Mouse (Mus musculus) liver, embryonic 11.5 days (tissue): ENCODE data around the gene Capn11. TPM values are rescaled to one million over a fixed set of nuclear protein-coding genes. Genes with fewer than 3 reads are reported as not detected.

ENCODE experiments used
- ATAC-seq: fragments of 200-750 bp; cut with Nextera tagmentation; replicated peaks from 2 replicates; pipeline ENCODE4 v1.8.0; 2017; ENCODE audit warnings: moderate number of reproducible peaks, mild to moderate bottlenecking, moderate TSS enrichment, moderate library complexity; ENCODE audit not compliant: low FRiP score
- DNase-seq: peaks from one replicate; pipeline ENCODE4 v3.0.0-alpha.2; 2017; ENCODE audit warnings: low spot score
- H3K27ac ChIP-seq: fragments of 300-500 bp; sonication (generic); 2 replicates; pipeline ENCODE4 v1.5.1; 2014; ENCODE audit warnings: mild to moderate bottlenecking, low read depth, low read length, control low read depth
- H3K27me3 ChIP-seq: fragments of 300-500 bp; sonication (generic); replicated peaks from 2 replicates; pipeline ENCODE4 v1.6.1; 2014; ENCODE audit warnings: low read length, mixed read lengths; ENCODE audit not compliant: control insufficient read depth, insufficient read depth
- H3K36me3 ChIP-seq: fragments of 300-500 bp; sonication (generic); 2 replicates; pipeline ENCODE4 v1.6.1; 2014; ENCODE audit warnings: mild to moderate bottlenecking, low read length, moderate library complexity, mixed read lengths; ENCODE audit not compliant: control insufficient read depth, insufficient read depth
- H3K4me1 ChIP-seq: fragments of 300-500 bp; sonication (generic); replicated peaks from 2 replicates; pipeline ENCODE4 v1.6.1; 2014; ENCODE audit warnings: low read length, mixed read lengths; ENCODE audit not compliant: control insufficient read depth, insufficient read depth
- H3K4me2 ChIP-seq: fragments of 300-500 bp; sonication (generic); 2 replicates; pipeline ENCODE4 v1.6.1; 2014; ENCODE audit warnings: mild to moderate bottlenecking, control low read depth, moderate library complexity
- H3K4me3 ChIP-seq: fragments of 300-500 bp; sonication (generic); 2 replicates; pipeline ENCODE4 v1.5.1; 2014; ENCODE audit warnings: low read depth, low read length, control low read depth
- H3K9ac ChIP-seq: fragments of 300-500 bp; sonication (generic); 2 replicates; pipeline ENCODE4 v1.6.1; 2014; ENCODE audit warnings: low read depth, low read length, control low read depth
- H3K9me3 ChIP-seq: fragments of 300-500 bp; sonication (generic); 2 replicates; pipeline ENCODE4 v1.6.1; 2016; ENCODE audit warnings: low read length, inconsistent platforms, mixed read lengths; ENCODE audit not compliant: control insufficient read depth
- WGBS: fragments of 180-500 bp; shearing (Covaris S2); extraction: QIAGEN DNeasy Blood & Tissue Kit; methylation state at CpG from one replicate; pipeline ENCODE4 v1.1.7; 2014; 5-methylcytosine and 5-hydroxymethylcytosine counted together
- polyA plus RNA-seq: library from polyadenylated mRNA; unstranded; fragments of >200 nt; fragmentation: Nextera tagmentation; extraction: Ambion mirVana; gene quantifications from 2 replicates; pipeline ENCODE4 v1.2.1, GENCODE M21; 2014

Gene Capn11
- 0.22 and 0.43 TPM in 2 replicates for polyA plus RNA-seq

GRCm38 (mm10) chr17:45659225-45659624 is at the start of gene Capn11:
TSS of gene Capn11 (minus strand) at chr17:45659325.
- H3K4me2 ChIP-seq = no peak within 1 kb of the TSS
- no peaks in the 10 kb centered on the region for H3K36me3 ChIP-seq
- peaks cover 8% of the 10 kb centered on the region; the same call in 1 of the 2 replicates for H3K4me1 ChIP-seq
- no peaks in the 10 kb centered on the region for H3K9me3 ChIP-seq
- 71% methylated on average over 4 of the region's 4 CpGs for WGBS
- no peak within 1 kb of the TSS for H3K27ac ChIP-seq
- no peaks in the 10 kb centered on the region for H3K27me3 ChIP-seq
- H3K9ac ChIP-seq = no peak within 1 kb of the TSS
- ATAC-seq (no peak), DNase-seq (no peak)
- no peak within 1 kb of the TSS for H3K4me3 ChIP-seq

- ATAC-seq = no peak
- no peaks in the 10 kb centered on the region for H3K27me3 ChIP-seq
- no peak overlapping the region for H3K9ac ChIP-seq
- H3K4me3 ChIP-seq = no peak overlapping the region
- peaks cover 6% of the 10 kb centered on the region for H3K4me1 ChIP-seq
- 76% methylated on average over 8 of the region's 8 CpGs for WGBS
- H3K9me3 ChIP-seq = no peaks in the 10 kb centered on the region
- no peaks in the 10 kb centered on the region for H3K36me3 ChIP-seq
- DNase-seq = no peak
- H3K4me2 ChIP-seq = no peak overlapping the region
- no peak overlapping the region for H3K27ac ChIP-seq
Observed at GRCm38 (mm10) chr17:45708179-45708578, 49.1 kb upstream of the Capn11 start.

- no peak overlapping the region for H3K27ac ChIP-seq
- no peaks in the 10 kb centered on the region for H3K36me3 ChIP-seq
- 40% methylated on average over 3 of the region's 3 CpGs for WGBS
- ATAC-seq = no peak
- no peak overlapping the region for H3K4me3 ChIP-seq
- H3K9me3 ChIP-seq = no peaks in the 10 kb centered on the region
- no peak for DNase-seq
- H3K27me3 ChIP-seq = no peaks in the 10 kb centered on the region
- no peak overlapping the region for H3K9ac ChIP-seq
- H3K4me2 ChIP-seq = no peak overlapping the region
- H3K4me1 ChIP-seq = peaks cover 11% of the 10 kb centered on the region
Observed at GRCm38 (mm10) chr17:45707376-45707775, 48.3 kb upstream of the Capn11 start.

GRCm38 (mm10) chr17:45706796-45707195 is 47.7 kb upstream of the Capn11 start:
- Histone ChIP-seq H3K4me2 (no peak overlapping the region), H3K27me3 (no peaks in the 10 kb centered on the region), H3K9ac (no peak overlapping the region), H3K27ac (no peak overlapping the region), H3K36me3 (no peaks in the 10 kb centered on the region), H3K4me1 (peaks cover 14% of the 10 kb centered on the region), H3K4me3 (no peak overlapping the region), H3K9me3 (no peaks in the 10 kb centered on the region)
- WGBS = 57% methylated on average over 5 of the region's 5 CpGs
- no peak for DNase-seq
- ATAC-seq = no peak

GRCm38 (mm10) chr17:45703187-45703586 is 44.1 kb upstream of the Capn11 start:
- DNase-seq = no peak
- WGBS = 31% methylated on average over 7 of the region's 7 CpGs
- no peak overlapping the region for H3K27ac ChIP-seq
- H3K9me3 ChIP-seq = no peaks in the 10 kb centered on the region
- H3K36me3 ChIP-seq = peaks cover 3% of the 10 kb centered on the region
- H3K27me3 ChIP-seq = no peaks in the 10 kb centered on the region
- no peak overlapping the region for H3K4me2 ChIP-seq
- no peak overlapping the region for H3K9ac ChIP-seq
- peak; percentile 52 for ATAC-seq
- H3K4me3 ChIP-seq = no peak overlapping the region
- peaks cover 31% of the 10 kb centered on the region for H3K4me1 ChIP-seq

GRCm38 (mm10) chr17:45702254-45702653 is 43.1 kb upstream of the Capn11 start:
- 43% methylated on average over 4 of the region's 4 CpGs for WGBS
- DNase-seq (no peak), ATAC-seq (no peak)
- H3K4me3 ChIP-seq = no peak overlapping the region
- no peak overlapping the region for H3K9ac ChIP-seq
- H3K36me3 ChIP-seq = peaks cover 4% of the 10 kb centered on the region
- H3K27ac ChIP-seq = no peak overlapping the region
- no peaks in the 10 kb centered on the region for H3K9me3 ChIP-seq
- no peaks in the 10 kb centered on the region for H3K27me3 ChIP-seq
- no peak overlapping the region for H3K4me2 ChIP-seq
- peaks cover 31% of the 10 kb centered on the region for H3K4me1 ChIP-seq

GRCm38 (mm10) chr17:45701236-45701591 is 42.1 kb upstream of the Capn11 start:
- DNase-seq = no peak
- no peak overlapping the region for H3K9ac ChIP-seq
- peaks cover 10% of the 10 kb centered on the region for H3K36me3 ChIP-seq
- peaks cover 31% of the 10 kb centered on the region for H3K4me1 ChIP-seq
- no peaks in the 10 kb centered on the region for H3K9me3 ChIP-seq
- no peak overlapping the region for H3K4me2 ChIP-seq
- H3K4me3 ChIP-seq = no peak overlapping the region
- WGBS = 69% methylated on average over 9 of the region's 9 CpGs
- no peak overlapping the region for H3K27ac ChIP-seq
- ATAC-seq = no peak
- no peaks in the 10 kb centered on the region for H3K27me3 ChIP-seq

GRCm38 (mm10) chr17:45700496-45701235 is 41.5 kb upstream of the Capn11 start:
- 60% methylated on average over 12 of the region's 16 CpGs for WGBS
- H3K27ac ChIP-seq = no peak overlapping the region; the same call in 1 of the 2 replicates
- ATAC-seq = no peak

GRCm38 (mm10) chr17:45699039-45699740 is 40.1 kb upstream of the Capn11 start:
- Histone ChIP-seq H3K27me3 (no peaks in the 10 kb centered on the region), H3K4me2 (no peak overlapping the region), H3K27ac (no peak overlapping the region), H3K9ac (no peak overlapping the region), H3K4me1 (peaks cover 38% of the 10 kb centered on the region), H3K4me3 (no peak overlapping the region), H3K36me3 (peaks cover 10% of the 10 kb centered on the region), H3K9me3 (no peaks in the 10 kb centered on the region)
- ATAC-seq (no peak), DNase-seq (no peak)
- 86% methylated on average over 3 of the region's 3 CpGs for WGBS

More at GRCm38 (mm10) chr17:45700496-45701235, 41.5 kb upstream of the Capn11 start:
- Histone ChIP-seq H3K4me3 (no peak overlapping the region), H3K4me1 (peaks cover 31% of the 10 kb centered on the region), H3K27me3 (no peaks in the 10 kb centered on the region), H3K9me3 (no peaks in the 10 kb centered on the region), H3K9ac (no peak overlapping the region), H3K36me3 (peaks cover 10% of the 10 kb centered on the region), H3K4me2 (no peak overlapping the region)
- DNase-seq = no peak
